Mouse (Mus musculus) brain, adult 10 weeks (tissue): Measurements from ENCODE around the gene Htr3b. TPM values are rescaled to one million over a fixed set of nuclear protein-coding genes. Genes with fewer than 3 reads are reported as not detected.

Source experiments
- polyA plus RNA-seq: library from polyadenylated mRNA; stranded (reverse); fragments of 350-450 nt; fragmentation: Illumina TruSeq; extraction: RNeasy Lipid Tissue Mini Kit (QIAGEN cat#74804); gene quantifications from one replicate; pipeline ENCODE4 v1.2.3, GENCODE M21; 2015; ENCODE audit warnings: low read depth, low replicate concordance

Gene Htr3b
- polyA plus RNA-seq: not detected

GRCm38 (mm10) chr9:48964587-48965040, at the start of gene Htr3b:
Htr3b (minus strand) TSS chr9:48964990.

GRCm38 (mm10) chr9:48984845-48985707, 20.3 kb upstream of the Htr3b start, which contains the start of gene Usp28:
Usp28 (plus strand) TSS chr9:48985375.

GRCm38 (mm10) chr9:48910885-48911537, 53.8 kb downstream of the Htr3b start, which contains the start of gene Htr3a:
Htr3a (minus strand) TSS chr9:48911099.

Other genes with a start within 250 kb of the Htr3b start
- gene Zbtb16, start 128.8 kb downstream of the Htr3b start, polyA plus RNA-seq: 12.8 TPM
- 4.3 TPM for gene Htr3a, start 53.9 kb downstream of the Htr3b start, polyA plus RNA-seq
- gene Usp28, start 20.4 kb upstream of the Htr3b start, polyA plus RNA-seq: 37.1 TPM
- 20.8 TPM for gene Zw10, start 90.6 kb upstream of the Htr3b start, polyA plus RNA-seq
- 2.9 TPM for gene Tmprss5, start 116.3 kb upstream of the Htr3b start, polyA plus RNA-seq